Mouse (Mus musculus): ENCODE data around the gene Gm10096. TPM values are rescaled to one million over a fixed set of nuclear protein-coding genes. Genes with fewer than 3 reads are reported as not detected.
"Not testable (repeated sequence)": the region's sequence is repeated elsewhere in the genome, so short reads cannot be mapped to it uniquely, and the experiment has no call there.

Gene Gm10096
- not detected in 2 replicates for polyA plus RNA-seq (2012; rRNA removed)

GRCm38 (mm10) chrX:28954602-28955001 is at the start of gene Gm10096:
TSS of gene Gm10096 (minus strand) at chrX:28954702.
- H3K4me1 ChIP-seq (ENCODE audit: control insufficient read depth, insufficient read depth, low read length); H3K27ac ChIP-seq (ENCODE audit: control insufficient read depth, insufficient read depth, low read depth, low read length); H3K27me3 ChIP-seq (ENCODE audit: control insufficient read depth, insufficient read depth, low read length): not testable (repeated sequence)

More at GRCm38 (mm10) chrX:28954602-28955001, at the start of gene Gm10096:
- not testable (repeated sequence) for H3K4me3 ChIP-seq (ENCODE audit: control insufficient read depth, low read depth, low read length); H3K36me3 ChIP-seq (ENCODE audit: control insufficient read depth, insufficient read depth, low read length)
